Mouse (Mus musculus) cerebellum, adult 9-10 months (tissue): ENCODE results near the gene Grin2c.
A peak's percentile ranks its signal among the peaks of the same experiment; 100 is the strongest.

Experiments used
- DNase-seq: peaks from one replicate; pipeline ENCODE4 v3.0.0; 2022

Grin2c gene

DNA sequence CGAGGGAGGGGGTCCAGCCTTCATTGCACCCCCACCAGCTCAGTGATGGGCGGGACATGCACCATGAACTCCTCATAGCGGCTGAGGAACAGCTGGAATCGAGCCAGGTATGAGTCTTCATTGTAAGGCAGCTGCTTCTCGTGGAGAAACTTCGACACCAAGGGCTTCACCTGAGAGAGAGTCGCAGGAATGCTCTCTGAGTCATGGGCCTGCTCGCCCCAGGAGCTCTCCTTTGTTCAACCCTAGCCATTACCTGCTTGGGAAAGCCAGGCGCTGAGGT, 16.4 kb upstream of the Grin2c start:
- no peak for DNase-seq

DNA sequence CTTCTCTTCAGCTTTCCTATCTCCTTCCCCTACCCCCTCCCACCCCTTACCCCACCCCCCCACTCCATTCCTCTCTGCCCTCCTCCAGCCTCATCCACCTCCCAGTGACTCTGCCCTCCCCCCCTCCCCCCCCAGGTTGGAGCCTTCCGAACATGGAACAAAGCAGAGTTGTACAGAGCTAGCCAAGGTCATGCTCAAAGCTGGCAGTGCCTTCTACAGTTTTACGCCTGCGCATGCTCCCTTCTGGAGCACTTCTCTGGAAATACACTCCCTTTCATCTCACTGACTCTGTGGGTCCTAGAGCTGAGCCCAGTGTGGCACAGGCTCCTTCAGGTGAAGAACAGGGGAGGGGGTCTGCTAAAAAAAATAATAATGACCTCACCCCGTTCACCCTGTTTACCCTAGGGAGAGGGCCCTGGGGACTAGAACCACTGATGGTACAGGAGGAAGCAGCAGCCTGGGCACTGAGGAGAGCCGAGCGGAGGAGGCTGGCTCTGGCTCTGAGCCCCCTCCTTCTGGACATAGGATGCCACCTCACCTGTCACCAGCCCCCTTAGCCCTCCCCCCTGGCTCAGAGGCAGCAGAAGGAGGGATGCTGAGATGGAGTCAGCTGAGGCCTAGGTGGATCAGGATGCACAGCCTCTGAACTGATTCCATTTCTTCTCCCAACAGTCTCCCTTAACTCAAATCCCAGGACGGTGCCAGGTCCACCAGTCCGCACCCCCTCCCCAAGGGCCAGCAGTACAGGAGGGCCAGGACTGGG, 15.9 kb upstream of the Grin2c start:
- DNase-seq = no peak

DNA sequence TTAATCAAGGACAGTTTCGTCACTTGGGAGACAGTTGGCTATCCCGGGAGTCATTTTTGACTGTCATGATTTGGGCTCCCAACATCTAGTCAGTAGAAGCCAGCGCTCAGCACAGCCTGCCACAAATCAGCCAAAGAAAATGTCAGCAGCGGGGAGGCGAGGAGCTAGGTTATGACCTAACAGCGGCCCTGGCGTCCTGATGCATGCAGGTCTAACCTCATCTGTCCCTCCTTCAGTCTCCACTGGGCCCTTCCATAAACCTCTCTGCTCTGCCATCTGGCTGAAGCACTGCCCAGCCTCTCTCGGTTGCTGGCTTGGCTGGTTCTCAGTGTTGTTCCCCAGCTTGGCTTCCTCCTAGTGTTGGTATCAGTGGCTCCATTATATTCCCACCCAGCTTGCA, 15.3 kb upstream of the Grin2c start:
- no peak for DNase-seq

DNA sequence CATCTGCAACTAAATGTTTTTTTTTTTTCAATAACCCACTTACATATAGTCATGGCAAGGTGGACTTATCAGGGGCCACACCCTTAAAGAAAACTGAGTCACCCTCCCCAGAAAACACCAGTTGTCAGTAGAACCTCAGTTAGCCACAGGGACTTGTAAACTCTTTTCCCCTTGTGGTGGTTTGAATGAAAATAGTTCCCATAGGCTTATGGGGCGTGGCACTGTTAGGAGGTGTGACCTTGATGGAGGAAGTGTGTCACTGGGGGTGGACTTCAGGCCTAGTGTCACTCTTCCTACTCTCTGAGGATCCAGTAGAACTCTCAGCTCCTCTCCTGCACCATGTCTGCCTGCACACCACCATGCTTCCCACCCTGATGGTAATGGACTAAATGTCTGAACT, 12.7 kb upstream of the Grin2c start:
- no peak for DNase-seq

DNA sequence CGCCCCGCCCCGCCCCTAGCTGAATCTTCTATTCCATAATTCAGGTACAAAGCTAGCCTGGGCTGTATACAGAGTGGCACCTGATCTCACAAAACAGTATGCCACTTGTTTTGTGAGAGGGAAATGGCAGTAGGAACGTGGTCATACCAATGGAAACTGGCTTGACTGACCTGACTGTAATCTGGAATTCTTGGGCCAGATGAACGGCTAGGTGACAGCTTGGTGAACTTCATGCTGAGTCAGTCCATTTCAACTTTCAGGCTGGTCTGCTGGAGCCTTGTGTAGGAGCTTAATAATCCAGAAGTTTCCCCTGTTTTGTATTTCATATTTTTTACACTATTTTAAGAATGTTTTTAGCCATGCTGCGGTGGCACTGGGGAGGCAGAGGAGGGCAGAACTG, 11.1 kb upstream of the Grin2c start:
- DNase-seq = no peak

DNA sequence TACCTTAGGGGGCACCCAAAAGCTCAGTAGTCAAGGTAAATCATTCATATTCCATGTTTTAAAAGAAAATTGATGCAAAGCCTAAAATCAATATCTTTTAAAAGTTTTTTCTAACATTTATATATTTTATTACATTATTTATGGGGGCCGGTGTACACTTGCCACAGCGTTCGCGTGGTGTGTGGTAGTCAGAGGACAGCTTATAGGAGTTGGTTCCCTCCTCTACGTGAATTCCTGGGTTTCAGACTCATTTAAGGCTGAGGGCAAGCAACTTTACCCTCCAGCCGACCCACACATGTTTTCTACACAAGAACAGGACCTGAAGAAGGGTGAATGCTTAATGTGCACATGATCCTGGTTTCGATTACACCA, 10.5 kb upstream of the Grin2c start:
- DNase-seq = no peak

DNA sequence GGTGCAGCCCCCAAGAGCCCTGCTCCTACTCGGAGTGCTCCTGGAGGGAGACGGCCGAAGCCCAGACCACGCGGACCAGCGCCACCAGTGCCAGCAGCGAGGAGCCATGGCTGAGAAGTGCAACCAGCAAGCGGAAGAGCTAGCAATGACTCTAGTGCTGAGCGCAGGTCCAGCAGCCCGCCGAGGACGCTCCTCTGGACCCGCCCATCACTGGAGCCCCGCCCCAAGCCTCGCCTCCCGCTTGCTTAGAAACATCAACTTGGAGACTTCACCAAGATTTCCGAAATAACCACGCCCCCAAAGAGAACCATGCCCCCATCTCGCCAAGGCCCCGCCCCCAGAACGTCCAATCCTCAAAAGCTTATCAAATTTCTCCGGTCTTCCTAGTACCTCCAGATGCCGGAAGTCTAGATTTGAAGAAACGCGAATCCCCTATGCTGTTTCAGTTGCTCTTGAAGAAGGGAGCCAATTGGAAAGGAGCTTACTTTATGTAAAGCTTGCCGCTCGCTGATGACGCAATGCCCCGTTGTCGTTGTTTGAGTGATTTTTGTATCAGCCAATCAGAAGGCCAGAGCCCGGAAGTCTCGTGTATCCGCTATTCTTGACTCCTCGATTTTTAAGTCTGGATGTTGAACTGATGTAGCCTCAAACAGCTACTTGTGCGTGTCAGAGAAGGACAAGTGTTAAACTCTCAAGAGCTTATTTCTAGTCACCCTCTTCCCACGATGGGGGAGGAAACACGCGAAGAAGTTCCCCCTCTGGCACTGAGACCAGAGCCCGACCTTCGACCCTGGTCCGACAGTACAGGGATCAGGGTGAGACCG, 9.9 kb upstream of the Grin2c start, which contains the start of gene Fdxr:
TSS of gene Fdxr (minus strand) at position 271 of the 824 bp plus-strand sequence.
- DNase-seq = peak; percentile 100

DNA sequence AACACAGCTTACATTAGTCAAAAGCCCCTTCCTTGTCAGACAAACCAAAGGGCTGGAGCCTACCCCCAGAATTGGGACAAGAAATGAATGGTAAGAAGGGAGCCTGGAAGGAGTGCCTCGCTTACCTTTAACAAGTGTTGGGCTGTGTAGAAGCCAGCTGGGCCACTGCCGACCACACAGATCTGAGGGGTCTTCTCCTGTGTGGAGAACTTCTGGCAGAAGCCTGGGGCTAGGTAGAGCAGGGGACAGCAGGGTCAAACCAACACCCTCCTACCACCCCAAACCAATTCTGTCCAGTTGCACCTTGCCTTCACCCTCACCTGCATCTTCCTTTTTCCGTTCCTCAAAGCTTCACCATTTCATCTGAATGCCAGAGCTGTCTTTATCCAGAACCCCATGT, 8.9 kb upstream of the Grin2c start:
- no peak for DNase-seq

DNA sequence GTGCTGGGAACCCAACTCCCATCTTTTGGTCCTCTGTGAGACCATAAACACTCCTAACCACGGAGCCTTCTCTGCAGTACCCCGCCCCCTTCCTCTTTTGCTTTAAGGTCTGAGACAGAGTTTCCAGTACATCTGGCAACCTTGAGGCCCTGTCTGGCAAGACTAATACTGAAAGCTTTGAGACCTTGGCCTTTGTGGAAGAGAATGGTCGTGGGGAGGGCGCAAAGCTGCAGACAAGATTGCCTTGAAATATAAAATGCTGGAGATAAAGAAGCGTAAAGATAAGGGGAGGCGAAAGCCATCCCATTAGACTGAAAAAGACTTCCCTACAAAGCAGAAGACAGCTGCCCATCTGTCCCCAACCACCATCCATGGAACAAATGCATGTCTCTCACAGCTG, 8.5 kb upstream of the Grin2c start:
- no peak for DNase-seq

DNA sequence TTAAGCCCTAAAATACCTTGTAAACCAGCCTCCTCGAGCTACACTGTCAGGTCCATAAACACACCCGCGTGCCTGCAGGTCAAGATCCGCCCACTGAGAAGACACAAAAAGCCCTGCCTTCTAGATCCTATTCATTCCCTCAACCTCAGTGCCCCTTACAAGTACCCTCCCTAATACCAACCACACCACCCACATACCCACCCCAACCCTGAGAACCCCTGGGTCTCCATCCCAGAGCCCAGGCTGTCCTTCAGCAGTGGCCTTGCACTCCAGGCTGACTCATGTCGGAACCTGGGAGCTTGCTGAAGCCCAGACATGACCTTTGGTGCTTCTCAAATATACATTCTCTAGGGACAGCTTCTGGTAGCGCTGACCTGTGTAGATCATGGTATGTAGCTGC, 7.7 kb upstream of the Grin2c start:
- no peak for DNase-seq

DNA sequence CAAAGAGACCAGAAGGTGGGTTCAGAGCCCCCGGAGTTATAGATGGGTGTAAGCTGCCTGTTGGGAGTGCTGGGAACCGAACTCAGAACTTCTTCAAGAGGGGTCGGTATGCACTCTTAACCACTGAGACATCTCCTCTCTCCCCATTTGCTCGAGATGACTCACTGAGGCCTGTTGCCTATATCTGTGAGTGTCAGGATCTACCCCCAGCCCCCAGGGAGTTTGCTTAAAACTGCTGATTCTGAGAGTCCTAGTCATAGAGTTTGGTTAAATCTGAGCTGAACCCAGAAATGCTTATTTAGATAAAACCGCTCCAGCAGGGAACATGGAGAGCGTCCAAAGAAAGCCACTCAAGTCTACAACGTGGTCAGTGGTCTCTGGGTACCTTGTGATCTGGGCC, 7.1 kb upstream of the Grin2c start:
- DNase-seq = no peak

DNA sequence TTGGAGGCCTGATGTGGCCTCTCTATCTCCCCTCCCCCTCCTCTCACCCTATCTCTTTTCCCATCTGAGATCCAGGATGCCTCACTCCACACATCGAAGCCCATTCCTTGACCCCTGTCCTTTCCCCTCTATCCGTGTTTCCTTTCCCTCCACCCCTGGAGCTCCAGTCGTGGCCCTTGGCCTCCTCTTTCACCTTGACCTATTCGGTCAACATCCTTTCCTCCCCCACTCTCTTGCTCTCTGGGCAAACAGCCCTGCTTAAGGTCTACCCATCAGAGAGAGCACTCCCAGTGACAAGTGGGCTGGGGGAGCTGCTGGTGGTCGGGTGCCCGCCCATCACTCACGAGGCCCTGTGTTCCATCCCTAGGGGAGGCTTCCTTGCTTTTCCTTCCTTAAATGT, 6.7 kb upstream of the Grin2c start:
- peak; percentile 41 for DNase-seq

DNA sequence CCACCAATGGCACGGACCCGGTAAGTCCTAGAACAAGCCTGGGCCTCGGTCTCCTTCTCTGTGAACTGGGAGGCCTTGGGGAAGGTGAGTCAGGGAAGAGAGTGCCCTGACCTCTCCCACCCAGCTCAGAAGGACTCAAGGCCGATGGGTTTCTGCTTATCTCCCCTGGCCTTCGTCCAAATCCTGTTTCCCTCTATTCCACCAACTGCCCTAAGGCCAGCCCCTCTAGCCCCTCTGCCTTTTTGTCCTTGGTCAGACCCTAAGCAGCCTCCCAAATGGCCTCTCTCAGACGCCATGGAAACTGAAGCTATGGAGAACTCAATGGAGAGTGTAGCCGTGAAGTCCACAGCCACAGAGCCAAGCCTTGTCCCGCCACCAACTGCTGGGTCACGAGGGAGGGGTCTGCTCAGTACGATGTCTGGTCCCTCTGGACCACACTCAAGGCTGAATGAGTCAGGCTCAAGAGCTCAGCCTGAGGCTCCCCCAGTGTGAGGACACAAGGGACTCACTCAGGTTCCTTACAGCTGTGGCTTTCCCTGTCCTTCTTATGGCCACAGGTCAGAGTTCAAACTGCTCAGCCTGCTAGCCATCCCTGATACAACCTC, 6.0 kb upstream of the Grin2c start:
- DNase-seq = no peak

DNA sequence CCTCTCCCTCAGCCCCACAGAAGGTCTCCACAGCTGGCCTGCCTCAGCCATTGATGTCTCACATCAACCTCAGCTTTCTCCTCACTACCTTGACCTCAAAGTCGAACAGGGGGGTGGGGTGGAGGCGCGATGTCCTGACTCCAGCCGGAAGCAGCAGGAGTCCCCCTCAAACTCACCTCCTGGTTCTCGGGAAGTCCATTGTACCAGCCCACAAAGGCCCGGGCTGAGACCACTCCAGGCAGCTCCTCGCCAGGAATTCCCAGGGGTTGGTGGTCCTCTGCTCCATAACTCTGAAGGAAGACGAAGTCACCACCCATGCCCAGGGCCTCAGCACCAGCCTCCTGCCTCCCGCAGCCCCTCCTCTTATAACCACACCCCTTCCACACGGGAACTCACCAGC, 4.4 kb upstream of the Grin2c start:
- DNase-seq = no peak

DNA sequence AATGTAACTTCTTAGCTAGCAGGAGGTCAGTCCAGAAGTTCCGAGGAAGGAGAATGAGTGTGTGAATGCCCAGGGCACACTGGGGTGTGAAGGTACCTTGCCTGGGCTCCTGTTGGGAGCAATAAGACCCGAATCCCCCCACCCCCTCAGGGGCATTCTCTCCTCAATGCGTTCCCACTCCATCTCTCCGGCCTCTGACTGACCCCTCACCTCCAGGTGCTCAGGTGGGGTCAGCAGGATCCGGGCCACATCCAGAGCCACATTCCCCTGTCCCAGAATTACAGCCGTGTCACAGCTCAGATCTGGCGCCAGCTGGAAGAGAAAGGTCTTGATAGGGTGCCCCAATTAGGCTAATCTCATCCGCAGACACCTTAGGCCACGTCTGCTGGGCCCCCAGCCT, 4.0 kb upstream of the Grin2c start:
- no peak for DNase-seq

DNA sequence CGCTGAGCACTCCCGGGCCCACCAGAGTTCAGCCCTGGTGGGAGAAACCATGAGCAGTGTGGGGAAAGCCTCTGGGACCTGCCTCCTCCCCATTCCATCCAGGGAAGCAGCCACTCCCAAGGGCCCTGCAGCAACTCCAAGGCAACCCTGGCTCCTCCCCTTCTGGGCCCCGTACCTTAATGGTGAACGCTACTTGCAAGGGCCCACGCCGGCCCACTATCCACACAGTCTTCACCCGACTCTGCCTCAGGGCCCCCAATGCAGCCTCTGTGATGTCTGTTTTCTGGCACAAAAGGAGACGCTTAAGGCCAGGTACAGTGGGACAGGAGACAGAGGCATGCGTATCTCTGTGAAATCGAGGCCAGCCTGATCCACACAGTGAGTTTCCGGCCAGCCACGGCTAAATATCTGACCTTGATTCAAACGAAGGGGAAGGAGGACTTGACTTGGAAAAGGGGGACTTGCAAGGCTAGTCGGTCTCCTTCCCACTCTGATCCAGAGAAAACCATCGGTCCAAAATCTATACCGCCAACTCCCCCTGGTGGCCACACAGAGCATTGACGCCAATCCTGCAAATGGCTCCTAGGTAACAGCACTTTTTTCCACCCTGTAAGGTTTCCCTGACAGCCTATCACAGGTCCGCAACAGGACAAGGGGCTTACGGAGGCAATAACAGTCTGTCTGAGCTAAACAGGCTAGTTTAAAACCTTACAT, 3.3 kb upstream of the Grin2c start:
- DNase-seq = peak; percentile 96

DNA sequence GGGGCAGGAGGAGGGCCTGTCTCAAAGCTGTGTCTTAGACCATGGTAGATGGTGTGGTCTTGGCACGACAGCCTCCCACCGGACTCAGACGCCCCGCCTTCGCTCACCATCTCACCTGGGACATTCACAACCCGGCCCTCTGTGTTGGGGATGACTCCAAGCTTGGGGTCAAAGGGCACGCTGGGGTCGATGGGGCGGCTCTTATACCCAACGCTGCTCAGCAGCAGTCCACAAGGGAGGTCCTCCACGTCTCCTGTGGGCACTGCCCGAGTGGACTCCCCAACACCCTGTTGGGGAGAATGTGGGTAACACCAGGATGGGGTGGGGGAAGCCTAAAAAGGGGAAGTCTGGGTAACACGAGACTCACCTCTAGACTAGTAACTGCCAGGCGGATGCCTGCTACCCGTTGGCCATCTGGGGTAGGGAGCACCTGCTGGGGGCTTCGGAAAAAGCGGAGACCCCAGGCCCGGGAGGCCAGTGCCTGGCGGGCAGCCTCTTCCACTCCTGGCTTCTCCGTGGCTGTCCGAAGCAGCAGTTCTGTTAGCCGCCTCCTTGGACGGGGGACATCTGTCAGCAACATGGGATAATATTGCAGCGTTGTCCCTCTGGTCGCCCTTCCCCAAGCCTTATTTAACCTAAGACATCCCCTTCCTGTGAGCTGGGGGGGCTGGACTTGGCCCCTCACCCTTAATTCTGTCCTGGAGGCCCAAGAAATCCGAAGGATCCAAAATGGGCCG, 2.5 kb upstream of the Grin2c start:
- DNase-seq = no peak

DNA sequence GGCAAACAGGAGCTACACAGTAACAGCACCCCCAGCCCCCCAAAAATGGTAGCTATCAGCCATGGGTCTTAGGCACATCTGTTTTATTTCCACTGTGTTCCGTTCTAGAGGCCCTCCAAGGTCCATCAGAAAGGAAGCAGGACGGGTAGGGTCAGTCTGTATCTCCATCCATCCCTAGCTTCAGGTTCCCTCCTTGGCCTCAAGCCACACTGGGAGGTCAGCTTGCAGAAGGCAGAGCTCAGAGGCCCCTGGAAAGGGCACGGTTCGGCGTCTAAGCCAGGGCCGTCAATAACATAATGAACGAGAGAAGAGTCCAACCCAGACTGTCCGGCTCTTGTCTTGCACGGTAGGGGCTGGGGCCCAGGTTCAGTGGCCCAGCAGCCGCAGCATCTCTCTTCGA, 915 bp upstream of the Grin2c start:
- no peak for DNase-seq

DNA sequence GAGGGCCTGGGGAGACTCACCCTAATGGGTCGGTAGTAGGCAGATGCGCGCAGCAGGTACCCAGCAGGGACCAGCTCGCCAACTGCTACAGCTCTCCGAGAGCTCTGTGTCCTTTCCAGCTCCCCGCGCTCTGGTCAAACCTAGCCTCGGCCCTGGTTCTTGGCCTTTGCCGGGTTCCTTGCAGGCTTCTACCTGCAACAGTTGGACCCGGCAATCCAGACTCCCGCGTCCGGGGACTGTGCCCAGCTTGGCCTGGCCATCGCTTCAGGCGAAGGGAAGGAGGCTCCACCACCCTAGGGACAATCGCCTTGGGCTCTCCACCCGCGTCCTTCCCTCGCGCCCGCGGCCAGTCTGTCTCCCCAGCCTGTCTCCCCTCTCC, 654 bp downstream of the Grin2c start:
- DNase-seq = peak; percentile 83

DNA sequence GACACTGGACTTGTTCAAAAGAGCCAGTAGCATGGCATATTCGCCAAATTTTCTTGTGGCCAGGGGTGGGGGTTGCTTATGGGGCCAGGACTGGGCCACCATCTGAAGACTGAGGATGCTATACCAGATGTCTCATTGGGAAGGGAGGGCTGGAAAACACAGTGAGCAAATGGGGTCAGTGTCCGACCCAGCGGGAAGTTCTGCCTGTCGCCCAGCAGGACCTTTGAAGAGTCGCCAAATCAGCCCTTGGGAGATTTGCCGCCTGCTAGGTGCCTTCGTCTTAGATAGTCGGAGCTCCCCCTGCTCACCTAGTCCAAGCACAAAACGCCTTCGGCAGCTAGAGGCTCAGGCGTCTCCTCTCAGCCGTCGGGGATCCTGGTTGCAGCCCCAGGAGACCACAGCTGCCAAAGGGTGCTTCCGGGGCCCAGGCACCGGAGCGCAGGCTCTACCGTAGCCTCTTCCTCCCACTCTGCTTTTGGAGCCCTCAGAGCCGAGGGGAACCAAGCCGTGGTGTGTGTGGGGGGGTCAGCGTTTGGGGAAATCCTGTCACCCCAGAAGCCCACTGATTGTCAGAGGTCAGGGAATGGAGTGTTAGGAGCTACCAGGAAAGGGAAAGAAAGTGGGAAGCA, 1.2 kb downstream of the Grin2c start:
- peak; percentile 88 for DNase-seq

DNA sequence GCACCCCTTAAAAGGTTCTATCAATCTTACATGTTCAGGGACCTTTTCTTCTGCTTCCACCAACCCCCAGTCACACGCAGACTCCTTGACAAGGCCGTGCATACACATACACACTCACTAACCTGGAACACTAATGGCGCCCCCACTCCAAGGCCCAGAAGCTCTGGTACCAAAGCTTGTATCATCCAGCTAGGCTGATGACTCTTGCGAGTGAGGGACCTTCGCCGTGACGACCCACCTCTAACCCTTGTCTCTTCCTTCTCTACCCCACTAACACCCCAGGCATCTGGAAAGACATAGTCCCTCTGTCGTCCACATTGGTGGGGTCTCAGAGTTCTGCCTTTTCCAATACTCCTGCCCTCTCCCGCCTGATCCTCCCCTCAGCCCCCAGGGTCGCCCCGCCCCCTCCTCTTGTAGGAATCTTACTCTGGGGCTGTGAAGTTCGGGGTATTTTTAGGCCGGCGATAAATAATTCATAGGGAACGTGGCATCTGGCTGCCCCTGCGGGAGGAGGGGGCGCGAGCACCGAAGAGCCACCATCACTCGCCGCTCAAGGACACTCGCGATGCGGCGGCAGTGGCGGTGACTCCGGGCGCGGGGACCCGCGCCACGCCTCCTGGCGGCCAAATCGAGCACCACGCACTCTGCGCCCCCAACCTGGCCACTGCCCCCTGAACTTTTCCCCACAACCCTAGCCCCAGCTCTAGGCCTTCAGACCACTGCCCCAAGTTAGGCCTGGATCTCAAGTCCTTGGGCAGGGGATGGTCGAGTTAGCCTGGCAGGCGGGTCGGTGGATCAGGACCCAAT, 2.0 kb downstream of the Grin2c start:
- DNase-seq = peak; percentile 67
